Mouse (Mus musculus) lung, adult 2 months (tissue): ENCODE measurements around the gene Zdhhc3. TPM values are rescaled to one million over a fixed set of nuclear protein-coding genes. Genes with fewer than 3 reads are reported as not detected.

Source experiments
- DNase-seq: peaks from one replicate; pipeline ENCODE4 v3.0.0; 2022
- H3K4me1 ChIP-seq: fragments of 200-500 bp; 2 replicates; pipeline ENCODE4 v1.6.1; 2011; ENCODE audit warnings: low read length; ENCODE audit not compliant: control insufficient read depth, insufficient read depth
- H3K4me3 ChIP-seq: fragments of 200-500 bp; replicated peaks from 2 replicates; pipeline ENCODE3; 2011; ENCODE audit warnings: low read depth, mild to moderate bottlenecking, control low read depth, low read length; ENCODE audit errors: extremely low read depth
- CTCF ChIP-seq: fragments of 200-500 bp; IDR thresholded peaks from 2 replicates; pipeline ENCODE4 v1.5.1; 2011; ENCODE audit warnings: mild to moderate bottlenecking, low read length, control low read depth; ENCODE audit not compliant: insufficient read depth
- POLR2A ChIP-seq: fragments of 200-500 bp; IDR thresholded peaks from 2 replicates; pipeline ENCODE4 v1.6.1; 2011; ENCODE audit warnings: low read depth, mild to moderate bottlenecking, control low read depth, low read length, borderline replicate concordance; ENCODE audit errors: extremely low read depth
- WGBS: fragments of 180-500 bp; shearing (Covaris S2); methylation state at CpG from one replicate; pipeline ENCODE4 v1.1.7; 2018; 5-methylcytosine and 5-hydroxymethylcytosine counted together
- polyA plus RNA-seq: library from polyadenylated mRNA; depleted of rRNA; stranded (reverse); fragments of >200 nt; gene quantifications from 2 replicates; pipeline ENCODE4 v1.2.3, GENCODE M21; 2012; rRNA removed

Zdhhc3 gene
- polyA plus RNA-seq: 253 and 404 TPM in 2 replicates

GRCm38 (mm10) chr9:123112805-123113521 is at the start of gene Zdhhc3, which contains the start of gene Exosc7:
TSS of gene Zdhhc3 (minus strand) at chr9:123113205.
TSS of gene Exosc7 (plus strand) at chr9:123113215.
- peak; percentile 89 for DNase-seq
- Histone ChIP-seq H3K4me1 (peaks cover 2% of the 10 kb centered on the region; the same call in 1 of the 2 replicates), H3K4me3 (peak within 1 kb of the TSS; percentile 74)
- no peak for TF ChIP-seq CTCF
- TF ChIP-seq POLR2A: peak; percentile 87; the same call in 1 of the 2 replicates
- under 1% methylated on average over 79 of the region's 79 CpGs for WGBS

- 45% methylated on average over 2 of the region's 2 CpGs for WGBS
Measured at GRCm38 (mm10) chr9:123161792-123162191, 48.8 kb upstream of the Zdhhc3 start.

GRCm38 (mm10) chr9:123159330-123159729 is 46.3 kb upstream of the Zdhhc3 start:
- 53% methylated on average over 7 of the region's 7 CpGs for WGBS
- no peak overlapping the region for H3K4me3 ChIP-seq
- TF ChIP-seq POLR2A: no peak
- peak; percentile 42; the same call in 1 of the 2 replicates for TF ChIP-seq CTCF
- peak; percentile 63 for DNase-seq
- H3K4me1 ChIP-seq: no peaks in the 10 kb centered on the region

More at GRCm38 (mm10) chr9:123161792-123162191, 48.8 kb upstream of the Zdhhc3 start:
- TF ChIP-seq POLR2A: no peak
- TF ChIP-seq CTCF: no peak
- Histone ChIP-seq H3K4me1 (no peaks in the 10 kb centered on the region), H3K4me3 (no peak overlapping the region)
- DNase-seq: no peak

- WGBS: 47% methylated on average over 8 of the region's 8 CpGs
- DNase-seq: no peak
- no peak overlapping the region for H3K4me3 ChIP-seq
- no peaks in the 10 kb centered on the region for H3K4me1 ChIP-seq
- TF ChIP-seq POLR2A: no peak
- TF ChIP-seq CTCF: peak; percentile 46
Measured at GRCm38 (mm10) chr9:123158125-123158836, 45.3 kb upstream of the Zdhhc3 start.

GRCm38 (mm10) chr9:123157699-123158098 is 44.7 kb upstream of the Zdhhc3 start:
- no peak for DNase-seq
- no peaks in the 10 kb centered on the region for H3K4me1 ChIP-seq
- no peak overlapping the region for H3K4me3 ChIP-seq
- TF ChIP-seq POLR2A (no peak), CTCF (no peak)

- WGBS: 47% methylated on average over 30 of the region's 30 CpGs
- Histone ChIP-seq H3K4me1 (no peaks in the 10 kb centered on the region; the same call in 1 of the 2 replicates), H3K4me3 (no peak overlapping the region)
- no peak for TF ChIP-seq POLR2A
- TF ChIP-seq CTCF: no peak
- peak; percentile 65 for DNase-seq
Measured at GRCm38 (mm10) chr9:123156910-123157361, 43.9 kb upstream of the Zdhhc3 start.

GRCm38 (mm10) chr9:123153121-123153520 is 40.1 kb upstream of the Zdhhc3 start:
- TF ChIP-seq CTCF: no peak
- TF ChIP-seq POLR2A: no peak
- Histone ChIP-seq H3K4me1 (peaks cover under 1% of the 10 kb centered on the region; the same call in 1 of the 2 replicates), H3K4me3 (no peak overlapping the region)
- 59% methylated on average over 2 of the region's 2 CpGs for WGBS
- no peak for DNase-seq

GRCm38 (mm10) chr9:123152026-123152425 is 39.0 kb upstream of the Zdhhc3 start:
- DNase-seq: no peak

GRCm38 (mm10) chr9:123151561-123151960 is 38.6 kb upstream of the Zdhhc3 start:
- no peak for TF ChIP-seq CTCF
- no peak for TF ChIP-seq POLR2A
- WGBS: 19% methylated on average over 1 of the region's 1 CpGs
- H3K4me3 ChIP-seq: peak overlapping the region; percentile 7
- H3K4me1 ChIP-seq: peaks cover 3% of the 10 kb centered on the region; the same call in 1 of the 2 replicates
- DNase-seq: no peak

More at GRCm38 (mm10) chr9:123152026-123152425, 39.0 kb upstream of the Zdhhc3 start:
- Histone ChIP-seq H3K4me3 (no peak overlapping the region), H3K4me1 (peaks cover 3% of the 10 kb centered on the region; the same call in 1 of the 2 replicates)
- WGBS: 18% methylated on average over 3 of the region's 3 CpGs
- TF ChIP-seq CTCF (no peak), POLR2A (no peak)
